Mouse (Mus musculus): ENCODE data around the gene Nipa2.

DNA sequence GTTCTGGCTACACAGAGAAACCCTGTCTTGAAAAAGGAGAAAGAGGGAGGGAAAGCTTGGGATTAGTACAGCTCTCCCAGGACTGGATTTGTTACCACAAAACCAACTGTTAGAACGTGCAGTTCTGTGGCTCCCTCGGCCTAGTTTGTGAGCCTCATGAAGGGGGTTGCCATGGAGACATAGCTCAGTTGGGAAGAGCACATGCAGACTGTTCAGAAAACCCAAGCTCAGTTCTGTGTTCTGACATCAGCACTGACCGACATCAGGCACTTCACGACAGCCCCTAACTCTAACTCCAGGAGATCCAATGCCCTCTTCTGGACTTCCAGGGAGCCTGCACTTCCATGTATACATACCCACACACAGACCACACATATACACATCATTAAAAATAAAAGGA, 32.7 kb upstream of the Nipa2 start:
- TF ChIP-seq CTCF (conservative IDR thresholded peaks at IDR 0.05 in 1 of 2, IDR thresholded peaks at IDR 0.05 in 1 of 2; ENCODE audit: low read depth in 2 of 2, low read length in 2 of 2) (no peak), RCOR1 (conservative IDR thresholded peaks at IDR 0.05; ENCODE audit: low read depth, low read length) (no peak), ZNF384 (IDR thresholded peaks at IDR 0.05; ENCODE audit: low read depth, low read length) (no peak), SMC3 (IDR thresholded peaks at IDR 0.05; ENCODE audit: low read depth, low read length) (no peak), JUND (conservative IDR thresholded peaks at IDR 0.05; ENCODE audit: low read depth, low read length) (no peak), HCFC1 (IDR thresholded peaks at IDR 0.05; ENCODE audit: low read depth, low read length) (no peak), TCF12 (IDR thresholded peaks at IDR 0.05; ENCODE audit: low read depth, low read length) (no peak), CHD2 (IDR thresholded peaks at IDR 0.05; ENCODE audit: low read length) (no peak), ZC3H11A (IDR thresholded peaks at IDR 0.05; ENCODE audit: low read depth, low read length) (no peak), POLR2A (IDR thresholded peaks at IDR 0.05; ENCODE audit: low read depth, low read length) (no peak)
